Mouse (Mus musculus) stomach, embryonic 14.5 days (tissue): ENCODE results near the gene Cplane1. TPM values are rescaled to one million over a fixed set of nuclear protein-coding genes. Genes with fewer than 3 reads are reported as not detected.
"Not testable (repeated sequence)": the region's sequence is repeated elsewhere in the genome, so short reads cannot be mapped to it uniquely, and the experiment has no call there.

Experiments
- ATAC-seq: fragments of 200-750 bp; cut with Nextera tagmentation; 2 replicates; pipeline ENCODE4 v1.8.0; 2017; ENCODE audit warnings: low read depth, moderate TSS enrichment; ENCODE audit not compliant: insufficient number of reproducible peaks, insufficient read depth, low FRiP score
- H3K27ac ChIP-seq: fragments of 300-500 bp; sonication (generic); 2 replicates; pipeline ENCODE4 v1.5.1; 2014; ENCODE audit warnings: mild to moderate bottlenecking, low read length, moderate library complexity, mixed read lengths
- H3K27me3 ChIP-seq: fragments of 300-500 bp; sonication (generic); 2 replicates; pipeline ENCODE4 v1.6.1; 2014; ENCODE audit warnings: low read length, control low read depth, mixed read lengths; ENCODE audit not compliant: control insufficient read depth, insufficient read depth
- H3K36me3 ChIP-seq: fragments of 300-500 bp; sonication (generic); 2 replicates; pipeline ENCODE4 v1.6.1; 2014; ENCODE audit warnings: mild to moderate bottlenecking, control low read depth, low read length, moderate library complexity, mixed read lengths; ENCODE audit not compliant: control insufficient read depth, insufficient read depth
- H3K4me1 ChIP-seq: fragments of 300-500 bp; sonication (generic); 2 replicates; pipeline ENCODE4 v1.6.1; 2014; ENCODE audit warnings: low read length, control low read depth, mixed read lengths; ENCODE audit not compliant: control insufficient read depth, insufficient read depth
- H3K4me2 ChIP-seq: fragments of 300-500 bp; sonication (generic); replicated peaks from 2 replicates; pipeline ENCODE4 v1.6.1; 2014; ENCODE audit warnings: low read depth, low read length, control low read depth
- H3K4me3 ChIP-seq: fragments of 300-500 bp; sonication (generic); 2 replicates; pipeline ENCODE4 v1.5.1; 2014; ENCODE audit warnings: low read depth, low read length, control low read depth
- H3K9ac ChIP-seq: fragments of 300-500 bp; sonication (generic); replicated peaks from 2 replicates; pipeline ENCODE4 v1.6.1; 2014; ENCODE audit warnings: low read depth, mild to moderate bottlenecking, control low read depth, low read length, moderate library complexity, mixed read lengths
- H3K9me3 ChIP-seq: fragments of 300-500 bp; sonication (generic); 2 replicates; pipeline ENCODE4 v1.6.1; 2016; ENCODE audit warnings: low read depth, low read length, control low read depth; ENCODE audit not compliant: control insufficient read depth
- WGBS: fragments of 180-500 bp; shearing (Covaris S2); extraction: QIAGEN DNeasy Blood & Tissue Kit; methylation state at CpG from one replicate; pipeline ENCODE4 v1.1.7; 2014; 5-methylcytosine and 5-hydroxymethylcytosine counted together
- polyA plus RNA-seq: library from polyadenylated mRNA; unstranded; fragments of >200 nt; fragmentation: Nextera tagmentation; extraction: Ambion mirVana; gene quantifications from 2 replicates; pipeline ENCODE4 v1.2.1, GENCODE M21; 2014

Cplane1 gene
- polyA plus RNA-seq, 1 experiment from 2014 or later, result 17.7 TPM

DNA sequence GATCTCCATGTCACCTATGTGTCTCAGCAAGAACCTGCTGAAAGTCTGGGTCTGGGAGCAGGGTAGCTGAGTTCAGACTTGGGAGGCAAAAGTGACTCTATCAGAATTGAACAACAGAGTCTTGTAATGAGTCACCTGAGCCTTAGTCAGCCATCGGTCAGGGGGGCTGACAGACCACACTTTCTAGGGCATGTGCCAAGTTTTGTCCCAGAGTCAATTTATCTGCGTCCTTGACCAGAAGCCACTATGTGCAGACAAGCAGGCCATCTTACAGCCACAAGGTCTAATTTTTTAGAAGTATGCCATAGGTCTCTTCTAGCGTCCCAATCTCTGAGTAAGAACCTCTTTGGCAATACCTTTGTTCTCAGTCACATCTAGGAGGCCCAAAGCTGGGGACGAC lies 109.0 kb downstream of the Cplane1 start:
- H3K9me3 ChIP-seq, H3K4me1 ChIP-seq, ATAC-seq, H3K4me3 ChIP-seq, H3K36me3 ChIP-seq, H3K27ac ChIP-seq, H3K4me2 ChIP-seq, H3K9ac ChIP-seq, H3K27me3 ChIP-seq: not testable (repeated sequence)
- 94% methylated on average over 4 of the region's 4 CpGs for WGBS

DNA sequence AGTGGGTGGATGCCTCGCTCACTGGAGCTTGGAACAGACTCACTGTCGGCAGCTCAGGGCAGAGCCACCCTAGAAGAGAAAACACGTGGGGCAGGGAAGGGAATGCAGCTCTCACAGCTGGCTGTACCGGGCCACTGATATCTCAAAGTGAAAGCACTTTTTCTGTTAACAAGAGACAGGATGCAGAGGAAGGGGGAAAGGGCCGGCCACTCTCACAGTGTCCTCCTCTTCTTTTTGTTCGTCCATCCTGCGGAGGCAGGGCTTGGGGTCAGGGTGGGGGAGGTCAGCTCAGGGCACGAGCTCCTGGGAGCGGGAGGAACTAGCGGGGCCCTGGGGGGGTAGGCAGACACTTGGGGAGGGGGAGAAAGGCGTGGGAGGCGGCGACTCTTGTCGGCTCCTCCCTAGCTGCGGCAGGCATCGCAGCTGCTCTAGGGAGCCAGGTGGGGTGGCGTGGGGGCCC lies 110.4 kb downstream of the Cplane1 start:
- peak overlapping the region; percentile 33; the same call in 1 of the 2 replicates for H3K9ac ChIP-seq
- H3K4me1 ChIP-seq, result no peaks in the 10 kb centered on the region

DNA sequence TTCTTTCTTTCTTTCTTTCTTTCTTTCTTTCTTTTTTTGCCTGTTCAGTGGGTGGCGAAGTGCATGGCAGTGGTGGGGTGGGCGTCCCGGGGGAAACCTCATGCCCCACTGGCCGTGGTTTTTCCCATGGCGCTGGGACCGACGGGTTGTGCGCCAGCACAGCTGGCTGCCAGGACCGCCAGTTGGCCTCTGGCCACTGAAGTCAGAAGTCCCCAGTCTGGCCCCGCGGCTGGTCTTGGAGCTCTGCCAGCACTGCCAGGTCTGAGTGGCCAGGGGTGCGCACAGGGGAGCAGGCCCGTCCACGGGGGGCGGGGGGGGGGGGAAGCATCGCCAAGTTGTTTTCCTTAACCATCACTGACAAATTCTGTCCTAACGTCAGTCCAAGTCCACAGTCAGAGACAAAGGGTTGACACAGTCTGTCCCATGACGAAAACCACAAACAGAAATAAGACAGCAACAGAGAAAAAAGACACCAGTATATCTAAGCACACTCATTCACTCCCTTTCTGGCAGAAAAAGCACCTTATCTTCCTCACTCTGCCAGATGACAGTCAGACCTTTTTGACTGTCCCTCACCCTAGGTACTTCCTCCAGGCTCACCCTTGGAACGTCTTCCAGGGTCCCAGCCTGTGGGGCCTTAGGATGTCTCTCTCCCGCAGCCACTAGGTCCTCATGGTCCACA lies 111.2 kb downstream of the Cplane1 start:
- Histone ChIP-seq H3K27me3 (no peaks in the 10 kb centered on the region), H3K9me3 (no peaks in the 10 kb centered on the region; the same call in 1 of the 2 replicates), H3K4me2 (peak overlapping the region; percentile 44), H3K27ac (no peak overlapping the region), H3K4me3 (peak overlapping the region; percentile 30; the same call in 1 of the 2 replicates), H3K36me3 (no peaks in the 10 kb centered on the region), H3K9ac (no peak overlapping the region), H3K4me1 (no peaks in the 10 kb centered on the region)
- ATAC-seq, result peak; percentile 65; the same call in 1 of the 2 replicates
- WGBS, result 58% methylated on average over 20 of the region's 20 CpGs

More for the DNA sequence above, 110.4 kb downstream of the Cplane1 start:
- Histone ChIP-seq H3K4me3 (peak overlapping the region; percentile 30), H3K4me2 (peak overlapping the region; percentile 44), H3K27ac (no peak overlapping the region), H3K27me3 (no peaks in the 10 kb centered on the region), H3K9me3 (no peaks in the 10 kb centered on the region; the same call in 1 of the 2 replicates), H3K36me3 (no peaks in the 10 kb centered on the region)
- 22% methylated on average over 17 of the region's 17 CpGs for WGBS
- ATAC-seq, result peak; percentile 53; the same call in 1 of the 2 replicates

- no peaks in the 10 kb centered on the region for H3K9me3 ChIP-seq
- H3K9ac ChIP-seq, result no peak overlapping the region
- ATAC-seq, result no peak
- H3K27ac ChIP-seq, result no peak overlapping the region
- H3K4me1 ChIP-seq, result no peaks in the 10 kb centered on the region
- no peaks in the 10 kb centered on the region for H3K27me3 ChIP-seq
- no peaks in the 10 kb centered on the region for H3K36me3 ChIP-seq
- 72% methylated on average over 7 of the region's 7 CpGs for WGBS
- no peak overlapping the region for H3K4me3 ChIP-seq
- no peak overlapping the region for H3K4me2 ChIP-seq
Observed at GRCm38 (mm10) chr15:8281701-8282100, 112.8 kb downstream of the Cplane1 start.

DNA sequence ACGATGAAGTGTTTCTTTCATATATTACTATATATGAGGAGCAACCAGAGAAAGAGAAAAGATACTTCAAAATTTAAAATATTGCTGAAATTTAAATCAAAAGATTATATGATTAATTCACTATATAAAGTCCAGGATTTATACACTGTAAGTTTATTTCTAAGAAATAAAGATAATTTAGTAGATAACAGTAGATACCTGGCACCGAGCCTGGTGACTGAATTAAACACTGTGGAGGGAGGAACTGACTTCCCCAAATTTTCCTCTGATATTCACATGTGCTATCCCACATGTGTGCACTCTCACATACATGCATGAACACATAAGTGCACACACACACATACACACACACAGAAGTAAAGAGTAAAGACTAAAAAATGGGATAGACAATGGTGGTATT lies 113.2 kb downstream of the Cplane1 start:
- WGBS, result 80% methylated on average over 2 of the region's 2 CpGs
- H3K4me1 ChIP-seq, result no peaks in the 10 kb centered on the region
- no peak overlapping the region for H3K9ac ChIP-seq
- no peak overlapping the region for H3K27ac ChIP-seq
- no peaks in the 10 kb centered on the region for H3K36me3 ChIP-seq
- H3K4me3 ChIP-seq, result no peak overlapping the region
- H3K4me2 ChIP-seq, result no peak overlapping the region
- no peaks in the 10 kb centered on the region for H3K27me3 ChIP-seq
- no peak for ATAC-seq
- H3K9me3 ChIP-seq, result no peaks in the 10 kb centered on the region

DNA sequence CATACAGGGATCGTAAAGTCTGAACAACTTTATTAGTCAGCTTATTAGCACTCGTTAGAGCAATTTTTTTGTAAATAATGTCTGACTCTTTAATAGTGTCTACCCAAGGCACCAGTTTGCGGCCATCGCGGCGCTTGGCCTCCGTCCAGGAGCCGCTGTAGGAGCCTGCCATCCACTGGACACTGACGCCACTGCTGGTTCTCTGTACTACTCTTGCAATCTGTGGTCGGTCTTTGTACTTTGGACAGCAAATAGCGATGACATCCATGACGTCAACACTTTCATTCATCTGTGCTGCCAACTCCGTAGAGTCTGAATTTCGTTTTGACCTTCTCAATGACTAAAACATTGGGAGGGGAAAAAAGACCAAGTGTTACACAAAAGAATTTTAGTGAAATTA lies 122.3 kb downstream of the Cplane1 start:
- Histone ChIP-seq H3K4me1 (no peaks in the 10 kb centered on the region), H3K9ac (no peak overlapping the region), H3K4me3 (no peak overlapping the region), H3K4me2 (no peak overlapping the region), H3K9me3 (no peaks in the 10 kb centered on the region), H3K27ac (no peak overlapping the region), H3K27me3 (no peaks in the 10 kb centered on the region), H3K36me3 (peaks cover 49% of the 10 kb centered on the region)
- no peak for ATAC-seq
- WGBS, result 94% methylated on average over 14 of the region's 14 CpGs

- H3K4me2 ChIP-seq, result no peak overlapping the region
- no peaks in the 10 kb centered on the region for H3K9me3 ChIP-seq
- no peaks in the 10 kb centered on the region for H3K4me1 ChIP-seq
- 96% methylated on average over 6 of the region's 6 CpGs for WGBS
- H3K9ac ChIP-seq, result no peak overlapping the region
- peaks cover 59% of the 10 kb centered on the region for H3K36me3 ChIP-seq
- no peak overlapping the region for H3K27ac ChIP-seq
- H3K27me3 ChIP-seq, result no peaks in the 10 kb centered on the region
- ATAC-seq, result no peak
- no peak overlapping the region for H3K4me3 ChIP-seq
Observed at GRCm38 (mm10) chr15:8294150-8294549, 125.2 kb downstream of the Cplane1 start.

DNA sequence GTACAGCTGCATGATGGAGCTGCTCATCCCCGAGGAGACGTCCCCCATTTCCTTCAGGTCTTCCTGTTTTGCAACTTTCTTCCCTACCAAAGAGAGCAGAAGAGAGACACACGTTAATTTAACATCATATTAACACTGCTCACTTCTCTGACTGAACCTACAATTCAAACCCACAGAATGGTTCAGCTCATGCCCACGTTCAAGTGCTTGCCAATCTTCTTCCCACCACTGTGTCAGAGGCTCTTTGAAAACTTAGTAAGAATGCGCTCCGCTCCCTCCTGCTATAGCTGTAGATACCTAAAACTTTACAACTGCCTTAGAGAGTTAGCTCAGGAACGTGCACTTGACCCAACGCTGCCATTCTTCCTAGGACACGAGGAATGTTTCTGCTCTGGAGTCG lies 134.0 kb downstream of the Cplane1 start:
- no peak for ATAC-seq
- Histone ChIP-seq H3K9ac (no peak overlapping the region), H3K4me3 (no peak overlapping the region), H3K9me3 (no peaks in the 10 kb centered on the region), H3K36me3 (peaks cover 61% of the 10 kb centered on the region), H3K27ac (no peak overlapping the region), H3K4me1 (no peaks in the 10 kb centered on the region), H3K4me2 (no peak overlapping the region), H3K27me3 (no peaks in the 10 kb centered on the region)
- WGBS, result 92% methylated on average over 10 of the region's 10 CpGs

DNA sequence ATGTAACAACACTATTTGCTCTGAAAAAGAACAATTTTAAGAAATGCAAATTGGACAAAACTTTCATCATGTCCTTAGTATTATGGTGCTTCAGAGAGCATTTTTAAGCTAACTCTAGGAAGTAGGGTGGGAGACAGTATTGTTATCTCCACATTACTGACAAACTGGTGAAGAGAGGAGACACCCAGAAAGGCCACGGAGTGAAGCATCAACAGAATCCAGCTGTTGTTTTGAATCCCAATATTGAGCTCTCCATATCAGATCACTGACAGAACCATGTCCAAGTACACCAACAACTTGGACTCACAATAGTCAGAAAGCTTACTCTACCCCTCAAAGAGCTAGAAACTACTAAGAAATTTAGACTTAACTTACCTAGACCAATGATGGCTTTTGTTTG lies 136.6 kb downstream of the Cplane1 start:
- Histone ChIP-seq H3K36me3 (peaks cover 59% of the 10 kb centered on the region), H3K9me3 (no peaks in the 10 kb centered on the region), H3K4me1 (no peaks in the 10 kb centered on the region), H3K27me3 (no peaks in the 10 kb centered on the region), H3K9ac (no peak overlapping the region), H3K4me2 (no peak overlapping the region), H3K27ac (no peak overlapping the region), H3K4me3 (no peak overlapping the region)
- WGBS, result 93% methylated on average over 1 of the region's 1 CpGs
- no peak for ATAC-seq
